In genomic region chr8:50915259-50915875, GRCm38 (mm10) we compare ENCODE assay signal across 8 mouse cellular contexts.
DNase-seq lines count a peak whose midpoint lies in the region; ATAC-seq lines count a peak whose summit lies in the region.
"Had no signal": no experiment of that assay in that cellular context is flagged by ENCODE, and none has a peak within 500 bp of the region (broad histone marks: within the 10 kb centered on the region; RNA-seq: fewer than 3 reads in every experiment).

No protein-coding gene starts in this region.

- ATAC-seq in lung, embryonic 16.5 days (ENCODE audit: low read depth): 0 out of 2 replicates have a peak, but pooled peaks have one; percentile 10
- no peak; the same call in 1 of the 2 replicates for ATAC-seq in embryonic facial prominence, embryonic 11.5 days (replicated peaks; ENCODE audit: insufficient number of reproducible peaks, low FRiP score, low TSS enrichment, low read depth)
- no peak; the same call in 1 of the 2 replicates for ATAC-seq in hindbrain, embryonic 13.5 days (ENCODE audit: low FRiP score)
- ATAC-seq in liver, embryonic 11.5 days (replicated peaks; ENCODE audit: low FRiP score): no peak

- H3K27ac ChIP-seq in lung, embryonic 16.5 days (ENCODE audit: low read length): no peak overlapping the region
- no peak overlapping the region for H3K27ac ChIP-seq in embryonic facial prominence, embryonic 11.5 days (replicated peaks; ENCODE audit: low read depth, low read length)
- peak overlapping the region; percentile 89 for H3K27ac ChIP-seq in hindbrain, embryonic 13.5 days
- H3K27ac ChIP-seq in liver, embryonic 11.5 days (ENCODE audit: low read depth, low read length): no peak overlapping the region

- peaks cover 6% of the 10 kb centered on the region; the same call in 1 of the 2 replicates for H3K4me1 ChIP-seq in lung, embryonic 16.5 days (replicated peaks; ENCODE audit: control insufficient read depth, insufficient read depth, low read length)
- H3K4me1 ChIP-seq in embryonic facial prominence, embryonic 11.5 days (ENCODE audit: control insufficient read depth, insufficient read depth, low read length): no peaks in the 10 kb centered on the region
- peaks cover 14% of the 10 kb centered on the region; the same call in 1 of the 2 replicates for H3K4me1 ChIP-seq in hindbrain, embryonic 13.5 days (replicated peaks)
- H3K4me1 ChIP-seq in liver, embryonic 11.5 days (replicated peaks; ENCODE audit: control insufficient read depth, insufficient read depth, low read length): no peaks in the 10 kb centered on the region; the same call in 1 of the 2 replicates

- H3K36me3 ChIP-seq in lung, embryonic 16.5 days (ENCODE audit: control insufficient read depth, insufficient read depth, low read length): no peaks in the 10 kb centered on the region
- H3K36me3 ChIP-seq in embryonic facial prominence, embryonic 11.5 days (replicated peaks; ENCODE audit: control insufficient read depth, insufficient read depth, low read depth, low read length): no peaks in the 10 kb centered on the region
- H3K36me3 ChIP-seq in hindbrain, embryonic 13.5 days: no peaks in the 10 kb centered on the region
- no peaks in the 10 kb centered on the region for H3K36me3 ChIP-seq in liver, embryonic 11.5 days (ENCODE audit: control insufficient read depth, insufficient read depth, low read length)

- peak overlapping the region; percentile 94 for H3K4me2 ChIP-seq in lung, embryonic 16.5 days (ENCODE audit: low read depth, low read length)
- H3K4me2 ChIP-seq in embryonic facial prominence, embryonic 11.5 days (ENCODE audit: low read depth, low read length): peak overlapping the region; percentile 99
- peak overlapping the region; percentile 97 for H3K4me2 ChIP-seq in hindbrain, embryonic 13.5 days
- H3K4me2 ChIP-seq in liver, embryonic 11.5 days: peak overlapping the region; percentile 83

- peak overlapping the region; percentile 53 for H3K4me3 ChIP-seq in lung, embryonic 16.5 days (ENCODE audit: low read length)
- H3K4me3 ChIP-seq in embryonic facial prominence, embryonic 11.5 days (ENCODE audit: low read depth, low read length): peak overlapping the region; percentile 54
- peak overlapping the region; percentile 78 for H3K4me3 ChIP-seq in hindbrain, embryonic 13.5 days
- H3K4me3 ChIP-seq in liver, embryonic 11.5 days (ENCODE audit: low read depth, low read length): peak overlapping the region; percentile 50
- H3K4me3 ChIP-seq: myocyte had no signal

- H3K27me3 ChIP-seq in lung, embryonic 16.5 days (ENCODE audit: control insufficient read depth, insufficient read depth, low read depth, low read length): peaks cover 25% of the 10 kb centered on the region
- H3K27me3 ChIP-seq in embryonic facial prominence, embryonic 11.5 days (ENCODE audit: control insufficient read depth, insufficient read depth, low read length): peaks cover 6% of the 10 kb centered on the region
- H3K27me3 ChIP-seq in hindbrain, embryonic 13.5 days: 0 out of 2 replicates have a peak, but pooled peaks cover 7% of the 10 kb centered on the region
- H3K27me3 ChIP-seq in liver, embryonic 11.5 days (replicated peaks; ENCODE audit: control insufficient read depth, insufficient read depth, low read length): peaks cover 26% of the 10 kb centered on the region

- H3K9me3 ChIP-seq in lung, embryonic 16.5 days (ENCODE audit: control insufficient read depth, low read length): no peaks in the 10 kb centered on the region
- H3K9me3 ChIP-seq in embryonic facial prominence, embryonic 11.5 days (replicated peaks; ENCODE audit: control insufficient read depth, low read length): no peaks in the 10 kb centered on the region
- H3K9me3 ChIP-seq in hindbrain, embryonic 13.5 days: no peaks in the 10 kb centered on the region
- H3K9me3 ChIP-seq in liver, embryonic 11.5 days (ENCODE audit: control insufficient read depth, low read length): no peaks in the 10 kb centered on the region

- no peak for DNase-seq in lung, adult 18-20 months
- DNase-seq in embryonic facial prominence, embryonic 11.5 days (ENCODE audit: low spot score): peak; percentile 53
- DNase-seq in liver, embryonic 11.5 days (ENCODE audit: low spot score): peak; percentile 35
- peak; percentile 23 for DNase-seq in right cerebral cortex, postnatal 14 days
- DNase-seq in c-Kit-positive CD71-positive TER-119-positive erythroid progenitor cells, embryonic 14.5 days (ENCODE audit: low spot score): no peak

- 0% methylated on average over 22 of the region's 22 CpGs for WGBS in lung, embryonic 16.5 days
- WGBS in embryonic facial prominence, embryonic 11.5 days: under 1% methylated on average over 22 of the region's 22 CpGs
- WGBS in hindbrain, embryonic 13.5 days: under 1% methylated on average over 22 of the region's 22 CpGs
- whole genome bisulfite sequencing in liver, embryonic 11.5 days: under 1% methylated on average over 22 of the region's 22 CpGs

- 0 out of 2 replicates have a peak overlapping the region, but pooled peaks have one; percentile 17 for H3K9ac ChIP-seq in lung, embryonic 16.5 days (ENCODE audit: low read length)
- H3K9ac ChIP-seq in embryonic facial prominence, embryonic 11.5 days (replicated peaks; ENCODE audit: low read length): peak overlapping the region; percentile 32; the same call in 1 of the 2 replicates
- peak overlapping the region; percentile 82 for H3K9ac ChIP-seq in hindbrain, embryonic 13.5 days
- no peak overlapping the region for H3K9ac ChIP-seq in liver, embryonic 11.5 days (ENCODE audit: low read depth, low read length)

Comparison
In these comparisons a context has a peak if more than half of its experiments do, and no peak if none do; other contexts are left out.
1. DNase-seq: peak in embryonic facial prominence, embryonic 11.5 days (single experiment), liver, embryonic 11.5 days (single experiment) and right cerebral cortex, postnatal 14 days (single experiment); none in lung, adult 18-20 months (0 of 2) and c-Kit-positive CD71-positive TER-119-positive erythroid progenitor cells, embryonic 14.5 days (single experiment).
2. Peak in every context shown above with its lines, with median percentiles within 50 percentile points of each other: H3K4me2 ChIP-seq and H3K4me3 ChIP-seq.